Mouse (Mus musculus) right cerebral cortex, postnatal 10 days (tissue): Measurements from ENCODE around the gene Hsf2bp.
A peak's percentile ranks its signal among the peaks of the same experiment; 100 is the strongest.

Source experiments
- DNase-seq, 2 experiments: peaks; one replicate each; pipeline ENCODE4 v3.0.0; 2021; ENCODE audit warnings: low spot score in 2 of 2

The Hsf2bp gene

DNA sequence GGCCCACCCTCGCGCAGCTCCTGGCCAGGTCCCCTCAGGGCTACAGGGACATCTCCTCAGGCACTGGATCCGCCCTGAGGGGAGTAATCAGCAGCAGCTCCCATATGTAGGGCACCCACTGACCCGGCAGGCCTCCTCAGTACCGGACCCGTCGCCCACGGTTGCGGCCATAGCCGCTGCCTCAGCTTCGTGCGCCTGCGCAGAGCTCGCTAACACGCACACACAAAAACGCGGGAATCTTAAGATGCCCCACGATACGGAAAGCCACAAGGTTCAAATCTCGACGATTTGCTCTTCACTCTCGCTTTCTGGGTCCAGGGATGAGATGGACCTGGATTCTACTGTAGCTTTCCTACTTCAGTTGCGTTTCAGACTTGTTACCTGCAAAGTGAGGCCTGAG is 1.8 kb downstream of the Hsf2bp start:
- DNase-seq = no peak

DNA sequence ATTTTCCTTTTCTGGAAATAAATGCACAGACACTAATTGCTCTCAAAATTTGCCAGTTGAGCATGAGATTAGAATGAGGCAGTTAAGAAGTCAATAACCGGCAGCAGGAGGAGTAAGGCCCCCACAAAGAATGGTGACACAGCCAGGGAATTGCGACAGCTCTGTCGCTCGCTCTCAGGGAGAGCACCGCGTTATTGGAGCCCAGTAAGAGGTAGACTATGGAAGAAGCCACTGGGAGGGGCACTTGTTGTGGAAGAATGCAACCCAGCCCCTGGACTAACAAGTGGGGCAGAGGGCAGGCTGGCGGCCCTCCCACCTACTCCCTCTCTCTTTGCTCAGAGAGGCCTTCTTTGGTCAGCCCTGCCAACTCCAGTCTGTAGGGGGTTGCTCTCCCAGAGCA is 4.5 kb downstream of the Hsf2bp start:
- no peak for DNase-seq

DNA sequence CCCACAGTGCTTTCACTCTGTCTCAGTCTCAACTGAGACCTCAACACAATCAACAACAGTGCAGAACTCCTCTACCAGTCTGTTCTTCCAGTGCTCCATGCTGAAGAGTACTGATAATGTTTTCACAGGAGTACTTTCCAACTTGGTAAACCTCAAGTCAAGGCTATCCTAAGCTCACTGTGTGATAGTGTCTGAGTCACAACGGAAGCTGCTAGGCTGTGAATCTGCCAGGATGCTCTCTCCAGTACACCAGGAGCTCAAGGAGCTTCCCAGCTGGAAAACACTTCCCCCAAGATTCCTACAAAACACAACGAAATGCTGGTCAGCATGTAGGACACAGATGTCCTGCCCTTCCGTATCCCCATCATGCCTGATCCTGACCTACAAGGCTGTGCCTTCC is 7.8 kb downstream of the Hsf2bp start:
- no peak for DNase-seq

DNA sequence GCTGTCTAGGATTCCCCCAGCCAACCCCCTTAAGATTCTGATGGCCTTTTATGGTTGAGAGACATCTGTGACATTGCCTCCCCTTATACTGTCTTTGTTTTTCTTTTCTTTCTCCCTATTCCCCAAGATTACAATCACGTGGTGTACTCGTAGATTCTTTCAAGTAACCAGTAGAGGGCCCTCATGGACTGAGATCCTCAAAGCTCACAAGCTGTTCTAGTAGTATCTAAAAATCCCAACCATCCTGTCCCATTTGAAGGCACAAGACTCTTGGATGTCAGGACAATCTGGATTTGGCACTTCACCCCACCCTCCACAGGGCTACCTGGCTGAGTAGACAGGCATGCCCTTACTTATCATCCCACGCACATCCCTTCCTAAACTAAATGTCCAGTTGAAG is 8.5 kb downstream of the Hsf2bp start:
- peak; percentile 43 to 63 for DNase-seq

DNA sequence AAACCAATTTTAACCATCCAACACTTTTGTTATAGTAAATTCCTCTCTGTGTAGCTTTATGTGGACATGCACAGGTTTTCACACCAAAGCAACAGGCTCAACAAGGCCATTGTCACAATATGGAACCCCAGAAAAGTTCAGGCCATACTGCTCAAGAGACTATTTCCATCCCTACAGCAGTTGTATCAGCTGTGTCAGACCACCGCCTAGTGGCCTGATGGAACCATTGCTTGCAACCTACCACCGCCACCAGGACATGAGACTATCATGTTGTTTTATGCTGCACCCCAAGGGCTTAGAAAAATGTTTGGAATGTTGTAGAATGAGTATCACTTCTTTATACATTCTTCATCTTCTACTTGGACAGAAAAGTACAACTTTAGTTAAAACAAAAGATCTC is 10.8 kb downstream of the Hsf2bp start:
- DNase-seq = peak; percentile 79 to 80

DNA sequence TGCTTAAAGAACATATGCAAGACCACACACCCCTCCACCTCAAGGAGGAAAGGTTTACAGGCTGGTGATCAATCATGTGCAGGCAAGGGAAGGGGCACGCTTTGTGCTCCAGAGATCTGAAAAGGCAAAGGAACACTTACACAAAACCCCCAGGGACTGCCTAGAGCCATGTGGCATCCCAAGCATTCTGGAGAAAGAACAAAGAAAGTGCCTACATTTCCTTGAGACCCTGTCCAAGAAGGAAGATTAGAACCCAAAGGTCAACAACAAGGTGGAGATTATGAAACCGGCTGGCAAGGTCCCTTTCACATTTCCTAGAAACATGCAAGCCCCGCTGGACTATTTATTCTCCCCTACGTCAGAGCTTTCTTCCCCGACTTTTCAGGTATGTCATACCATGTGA is 11.5 kb downstream of the Hsf2bp start:
- no peak for DNase-seq

DNA sequence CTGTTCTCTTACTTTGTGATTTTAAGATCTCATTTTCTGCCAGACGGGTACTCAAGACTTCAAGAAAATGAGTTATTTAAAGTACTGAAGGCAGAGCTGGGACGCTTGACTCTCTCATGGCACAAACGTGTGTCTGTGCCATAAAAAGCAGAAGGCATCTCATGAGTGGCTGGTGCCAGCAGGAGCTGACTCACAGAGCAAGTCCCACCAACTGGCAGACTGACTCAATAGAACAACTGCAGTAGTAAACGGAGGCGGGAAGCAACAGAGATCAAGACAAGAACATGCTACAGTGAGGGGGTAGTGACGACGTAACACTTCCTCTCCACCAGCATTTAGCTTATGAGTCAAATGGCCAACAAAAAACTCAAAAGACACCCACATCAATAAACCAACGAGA is 13.1 kb downstream of the Hsf2bp start:
- peak; percentile 77 to 90 for DNase-seq

DNA sequence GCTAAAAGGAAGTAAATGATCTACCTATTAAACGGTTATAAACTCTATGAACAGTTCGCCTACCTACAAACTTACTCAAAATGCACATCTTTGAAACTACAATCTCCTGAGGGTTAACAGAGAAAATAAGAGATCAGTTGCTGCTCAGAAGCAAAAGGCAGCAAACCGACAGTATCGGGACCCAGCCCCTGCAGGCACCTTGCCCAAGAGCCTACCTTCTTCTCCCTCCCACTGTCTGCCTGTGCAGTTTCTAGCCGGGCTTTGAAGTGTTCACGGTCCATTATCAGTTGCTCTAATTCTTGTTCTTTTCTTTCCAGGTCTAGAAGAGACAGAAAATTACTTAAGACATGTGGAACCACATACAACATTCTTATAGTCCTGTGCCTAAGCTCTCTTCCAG is 13.6 kb downstream of the Hsf2bp start:
- DNase-seq = no peak

DNA sequence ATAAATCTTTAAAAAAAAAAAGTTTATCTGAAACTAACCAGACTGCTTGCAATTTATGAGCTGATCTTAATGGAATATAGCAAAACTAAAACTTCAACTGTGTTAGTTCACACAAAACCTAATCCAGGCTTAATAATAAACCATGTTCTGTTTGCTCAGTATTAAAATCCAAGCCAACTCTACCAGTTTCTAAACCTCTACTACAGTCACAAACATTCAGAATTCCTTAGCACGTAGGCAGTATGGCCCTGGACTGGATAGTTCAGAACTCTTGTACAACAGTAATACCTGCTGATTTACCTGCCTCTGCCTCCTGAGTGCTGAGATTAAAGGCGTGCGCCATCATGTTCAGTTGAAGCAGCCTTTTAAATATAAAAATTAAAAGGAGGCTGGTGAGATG is 14.2 kb downstream of the Hsf2bp start:
- no peak for DNase-seq

DNA sequence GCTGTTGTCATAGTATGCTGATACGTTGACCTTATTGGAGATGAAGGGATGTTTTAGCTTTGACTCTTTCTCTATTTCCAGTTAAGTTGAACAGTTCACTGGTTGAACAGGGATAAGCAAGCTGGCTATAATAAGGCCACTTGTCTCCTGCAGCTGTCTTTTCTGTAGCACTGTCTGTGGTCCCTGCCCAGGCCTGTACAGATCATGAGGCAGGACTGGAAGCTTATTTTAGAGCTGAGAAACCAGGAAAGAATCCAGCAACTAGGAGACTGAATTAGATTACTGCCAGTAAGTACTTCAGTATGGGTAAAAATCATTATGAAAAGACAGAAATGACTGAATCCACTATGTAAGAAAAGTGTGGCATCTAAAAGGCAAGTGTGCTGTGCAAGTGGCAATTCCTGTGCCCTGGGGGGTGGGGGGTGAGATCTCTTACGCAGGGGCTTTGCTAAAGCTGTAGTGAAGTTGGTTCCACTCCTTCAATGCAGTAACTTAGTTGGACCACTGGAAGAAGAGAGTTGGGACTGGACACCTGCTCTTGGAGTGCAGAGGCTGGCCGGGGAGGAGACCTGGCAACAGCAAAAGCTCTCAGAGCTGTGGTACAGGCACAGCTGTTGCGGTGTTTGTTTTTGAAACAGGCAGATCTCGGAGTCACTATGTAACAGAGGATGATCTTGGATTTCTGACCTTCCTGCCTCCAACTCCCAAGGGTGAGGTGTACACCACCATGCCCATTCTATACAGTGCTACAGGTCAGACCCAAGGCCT is 17.8 kb downstream of the Hsf2bp start:
- DNase-seq = peak in 1 of 2 experiments; percentile 46

DNA sequence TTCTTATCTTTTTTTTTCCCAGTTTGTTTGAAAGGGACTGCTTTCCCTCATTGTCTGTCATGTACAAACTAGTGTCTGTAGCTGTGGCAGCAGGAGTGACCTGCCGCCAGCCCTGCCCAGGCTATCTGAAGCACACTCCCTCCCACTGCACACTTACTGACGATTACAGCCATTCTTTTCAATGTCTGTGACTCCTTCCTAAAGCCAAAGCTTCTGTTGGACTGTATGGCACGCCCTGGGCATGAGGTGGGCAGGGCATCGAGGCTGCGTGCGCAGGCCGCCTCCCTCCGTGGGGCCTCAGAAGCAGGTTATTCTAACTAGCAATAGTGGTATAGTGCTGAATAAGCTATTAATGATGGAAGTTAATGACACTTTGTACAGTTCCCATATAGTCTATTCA is 19.7 kb downstream of the Hsf2bp start:
- no peak for DNase-seq

DNA sequence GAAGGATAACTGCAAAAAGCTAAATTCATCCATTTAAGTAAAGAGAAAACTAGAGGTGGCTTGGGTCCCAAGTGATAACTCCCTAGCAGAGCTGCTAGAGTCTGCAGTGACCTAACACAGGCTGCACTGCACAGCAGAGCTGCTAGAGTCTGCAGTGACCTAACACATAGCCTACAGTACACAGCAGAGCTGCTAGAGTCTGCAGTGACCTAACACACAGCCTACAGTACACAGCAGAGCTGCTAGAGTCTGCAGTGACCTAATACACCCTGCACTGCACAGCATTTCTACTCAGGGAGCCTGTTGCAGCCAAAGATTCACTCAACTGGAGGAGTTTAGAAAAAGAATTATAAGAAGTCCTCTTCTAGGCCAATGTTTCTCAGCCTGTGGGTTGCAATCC is 22.5 kb downstream of the Hsf2bp start:
- DNase-seq = no peak

DNA sequence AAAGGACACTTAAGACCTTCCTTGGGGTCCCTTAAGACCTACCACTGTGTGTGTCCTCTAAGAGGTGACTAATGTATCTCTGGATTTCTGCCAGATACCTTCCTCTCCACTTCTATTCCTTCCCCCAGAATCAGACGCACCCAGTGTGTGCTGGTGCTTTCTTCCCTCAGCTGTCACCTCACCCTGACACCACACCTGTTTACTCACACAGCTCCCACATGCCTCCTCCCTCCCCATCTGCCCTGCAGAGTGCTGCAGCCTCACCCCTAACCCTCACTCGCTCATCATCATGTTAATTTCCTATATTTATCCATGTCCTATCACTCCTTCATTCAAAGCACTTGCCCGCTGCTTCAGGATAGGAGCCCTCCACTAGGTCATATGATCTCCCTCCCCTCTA is 23.9 kb downstream of the Hsf2bp start:
- no peak for DNase-seq

DNA sequence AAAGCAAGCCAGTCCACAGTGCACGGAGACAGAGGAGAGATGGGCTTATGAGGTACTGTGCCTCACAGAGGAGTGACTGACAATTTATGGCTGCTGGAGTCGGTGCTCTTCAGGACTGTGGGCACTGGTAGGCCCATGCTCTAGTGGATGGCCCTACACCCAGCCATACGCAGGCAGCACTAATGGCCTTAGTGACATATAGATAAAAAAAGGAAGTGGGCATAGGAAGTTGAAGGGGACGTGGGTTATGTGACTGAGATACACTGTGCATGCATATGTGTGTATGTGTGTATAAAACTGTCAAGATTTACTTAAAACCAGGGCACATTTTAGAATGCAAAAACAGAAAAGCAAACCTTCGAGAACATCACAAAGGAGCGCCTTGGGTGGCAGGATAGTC is 24.5 kb downstream of the Hsf2bp start:
- no peak for DNase-seq

DNA sequence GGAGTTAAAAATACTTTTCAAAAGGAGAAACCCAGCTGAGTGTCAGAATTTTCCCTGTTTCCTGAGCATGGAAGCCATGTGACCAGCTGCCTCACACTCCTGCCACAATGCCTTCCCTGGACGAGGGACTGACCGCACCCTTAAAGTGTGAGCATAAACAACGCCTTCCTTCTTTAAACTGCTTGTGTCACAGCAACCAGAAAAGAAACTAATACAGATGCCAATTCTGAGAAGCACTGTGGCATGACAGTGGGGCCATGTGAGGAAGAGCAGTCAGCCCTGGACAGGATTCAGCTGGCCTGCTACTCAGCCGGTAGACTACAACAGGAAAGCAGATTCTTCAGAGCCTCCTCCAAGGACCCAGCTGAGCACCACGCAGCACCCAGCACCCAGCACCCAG is 29.3 kb downstream of the Hsf2bp start:
- DNase-seq = no peak

DNA sequence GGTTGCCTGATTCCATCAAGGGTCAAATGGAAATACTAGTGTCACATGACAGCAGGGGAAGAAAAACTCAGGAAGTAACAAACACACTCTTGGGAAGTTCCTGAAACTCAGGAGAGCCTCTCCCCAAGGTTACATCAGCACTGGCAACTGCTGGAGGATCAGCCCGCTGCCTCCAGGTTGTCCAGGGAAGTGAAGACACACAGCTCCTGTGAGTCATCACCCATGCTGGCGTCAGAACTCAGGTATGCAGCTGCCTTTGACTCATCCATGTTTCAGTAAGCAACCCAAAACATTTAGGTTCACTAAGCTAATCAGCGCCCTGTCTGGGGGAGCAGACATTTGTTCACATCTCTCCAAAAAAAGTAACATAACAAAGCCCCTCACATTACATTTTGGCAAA is 32.9 kb downstream of the Hsf2bp start:
- DNase-seq = no peak

DNA sequence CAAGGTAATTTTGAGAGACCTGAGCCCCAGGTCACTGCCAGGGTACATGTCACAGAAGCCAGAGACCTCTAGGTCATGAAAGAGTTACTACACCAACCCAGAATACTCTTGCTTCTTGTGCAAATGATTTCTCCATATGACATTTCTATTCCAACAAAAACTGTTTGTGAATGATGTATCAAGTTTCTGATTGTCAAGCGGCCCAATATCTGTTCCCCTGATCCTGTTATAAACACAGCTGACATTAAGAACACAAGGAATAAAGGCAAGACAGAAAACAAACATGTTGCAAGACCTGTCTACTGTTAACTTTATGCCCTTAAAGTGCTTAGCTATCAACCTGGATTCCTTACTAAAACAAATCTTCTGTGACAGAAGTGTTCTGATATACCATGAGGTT is 37.8 kb downstream of the Hsf2bp start:
- DNase-seq = no peak

DNA sequence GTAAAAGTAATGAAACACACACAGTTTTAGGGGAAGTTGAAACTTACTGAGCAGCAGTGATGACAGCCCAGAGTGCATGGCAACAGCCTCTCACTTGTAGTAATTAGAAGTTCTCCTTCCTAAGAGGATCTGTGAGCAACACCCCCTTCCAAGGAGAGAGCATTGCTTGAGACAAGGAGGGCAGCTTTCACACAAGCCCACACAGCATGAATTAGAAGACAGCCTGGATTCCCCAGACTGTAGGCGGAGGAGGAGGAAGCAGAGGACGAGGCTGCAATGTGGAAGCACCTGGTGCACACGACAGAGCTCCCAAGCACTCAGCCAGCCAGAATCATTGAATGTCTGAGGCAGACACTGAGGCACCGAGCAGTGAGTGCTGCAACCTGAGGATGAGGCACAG is 39.8 kb downstream of the Hsf2bp start:
- no peak for DNase-seq

DNA sequence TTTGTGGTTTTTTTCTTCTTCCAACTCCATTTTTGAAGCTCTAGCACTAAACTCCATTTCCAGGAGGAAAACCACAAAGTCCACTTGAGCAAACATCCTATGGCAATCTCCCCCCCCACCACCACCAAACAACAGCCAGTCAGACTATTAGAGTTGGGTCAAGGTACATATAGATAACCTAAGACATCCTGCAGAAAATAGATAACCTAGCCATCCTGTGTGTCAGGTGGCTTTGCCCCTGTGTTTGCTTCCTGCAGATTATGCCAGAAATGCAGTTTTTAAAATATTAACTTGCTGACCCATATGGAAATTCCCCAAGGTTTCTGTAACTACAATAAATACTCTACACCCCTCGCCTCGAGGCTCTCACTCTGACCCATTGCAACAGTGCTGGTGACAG is 40.4 kb downstream of the Hsf2bp start:
- no peak for DNase-seq

DNA sequence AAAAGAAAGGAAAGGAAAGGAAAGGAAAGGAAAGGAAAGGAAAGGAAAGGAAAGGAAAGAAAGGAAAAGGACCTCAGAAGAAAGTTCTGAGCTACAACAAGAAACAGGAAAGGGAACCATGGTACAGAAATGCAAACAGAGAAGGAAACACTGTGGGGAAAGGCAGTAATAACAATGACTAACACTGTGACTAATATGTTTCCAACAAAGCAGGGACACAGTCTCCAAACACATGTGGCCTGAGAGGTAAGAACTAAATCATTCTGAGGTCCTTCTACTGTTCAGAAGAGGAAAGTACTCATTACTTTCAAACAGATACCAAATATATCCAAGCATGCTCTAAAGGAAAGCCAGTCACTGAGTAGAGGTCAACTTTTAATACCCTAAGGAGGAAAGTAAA is 42.0 kb downstream of the Hsf2bp start:
- no peak for DNase-seq

DNA sequence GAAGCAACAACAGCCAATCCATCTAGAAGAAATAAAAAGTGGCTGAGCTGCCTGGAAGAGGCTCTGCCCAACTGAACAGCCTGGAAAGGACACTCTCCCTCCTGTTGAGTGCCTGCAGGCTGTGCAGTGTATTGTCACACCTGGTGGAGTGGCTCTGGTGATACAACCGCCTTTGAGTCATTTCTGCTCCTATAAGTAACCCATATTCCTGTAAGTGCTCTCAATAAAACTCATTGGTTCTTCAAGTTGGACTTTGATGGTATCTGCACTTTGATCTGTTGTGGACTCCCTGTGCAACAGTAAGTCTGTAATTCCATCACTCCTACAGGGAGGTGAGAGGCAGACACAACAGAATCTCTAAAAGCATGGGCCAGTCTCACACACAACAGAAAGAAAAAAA is 42.8 kb downstream of the Hsf2bp start:
- DNase-seq = no peak

DNA sequence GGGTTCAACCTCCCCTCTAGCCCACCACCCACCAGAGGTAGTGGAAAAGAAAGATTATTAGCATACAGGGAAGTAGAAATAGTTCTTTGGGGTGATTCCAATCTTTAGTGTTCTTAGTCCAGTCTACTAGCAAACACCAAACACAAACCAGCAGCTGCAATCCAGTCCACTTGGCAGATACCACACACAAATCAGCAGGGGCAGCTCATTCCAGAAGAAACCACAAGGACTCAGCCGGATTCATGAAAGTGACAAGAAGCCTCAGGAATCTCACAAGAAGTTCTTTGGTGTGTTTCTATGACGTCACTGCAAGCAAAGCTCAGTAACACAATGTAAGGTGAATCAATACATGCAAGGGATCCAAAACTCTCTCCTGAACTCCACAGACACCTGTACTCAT is 44.1 kb downstream of the Hsf2bp start:
- DNase-seq = no peak

DNA sequence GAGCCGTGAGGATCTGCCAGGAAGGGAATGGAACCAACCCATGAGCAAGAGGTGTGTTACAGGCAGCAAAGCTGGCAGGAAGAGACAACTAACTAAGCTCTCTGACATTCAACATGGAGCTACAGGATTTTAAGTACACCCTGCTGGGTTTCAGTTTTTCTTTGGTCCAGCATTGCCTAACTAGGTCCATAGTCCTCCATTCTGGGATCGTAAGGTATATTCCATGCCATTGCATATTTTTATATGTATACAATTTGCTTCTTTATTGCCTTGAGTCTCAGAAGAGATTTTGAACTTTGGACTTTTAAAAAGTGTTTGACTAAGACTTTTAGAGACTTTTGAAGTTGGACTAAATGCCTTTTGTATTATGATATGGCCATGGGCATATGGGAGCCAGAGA is 47.1 kb downstream of the Hsf2bp start:
- no peak for DNase-seq

DNA sequence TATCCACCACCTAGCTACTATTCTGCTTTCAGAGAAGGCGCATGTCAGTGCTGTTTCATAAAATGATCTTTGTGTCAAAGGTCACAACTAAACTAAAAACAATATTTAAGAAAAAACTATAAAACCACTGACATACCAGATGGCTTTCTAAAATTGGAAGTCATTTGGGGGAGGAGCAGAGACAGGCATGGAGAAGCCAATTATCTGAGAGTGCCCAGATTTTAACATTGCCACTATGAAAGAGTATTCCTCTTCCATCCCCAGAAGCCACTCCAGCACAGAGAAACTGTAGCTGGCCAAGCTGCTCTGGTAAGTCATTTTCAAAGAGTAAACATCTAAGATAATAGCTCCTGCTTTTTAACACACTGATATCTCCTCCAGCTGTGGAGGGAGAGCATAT is 49.2 kb downstream of the Hsf2bp start:
- no peak for DNase-seq
